Mouse (Mus musculus): ENCODE measurements around the gene Focad. TPM values are rescaled to one million over a fixed set of nuclear protein-coding genes. Genes with fewer than 3 reads are reported as not detected.

The Focad gene
- total and polyA plus RNA-seq, 3 experiments: 9.5 to 15.3 (median 12.7) TPM

DNA sequence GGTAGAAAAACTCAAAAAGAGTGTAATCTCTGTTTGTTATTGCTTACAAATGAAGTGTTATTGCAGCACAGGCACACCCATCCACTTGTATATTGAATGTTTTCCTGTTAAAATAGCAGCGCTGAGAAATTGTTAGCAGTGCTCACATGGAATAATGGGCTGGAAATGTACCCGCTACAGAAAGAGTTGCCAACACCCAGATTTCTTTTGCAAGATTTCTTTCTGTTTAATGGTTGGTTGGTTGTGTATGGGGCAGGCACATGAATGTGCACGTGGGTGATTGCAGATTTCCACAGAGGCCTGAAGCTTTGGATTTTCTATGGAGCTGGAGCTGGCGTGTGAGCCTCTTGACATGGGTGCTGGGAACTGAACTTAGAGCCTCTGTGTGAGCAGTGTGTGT lies 151.1 kb downstream of the Focad start:
- Histone ChIP-seq H3K27ac (no peak overlapping the region), H3K36me3 (ENCODE audit: control insufficient read depth, insufficient read depth, low read length) (no peaks in the 10 kb centered on the region), H3K79me2 (replicated peaks; ENCODE audit: control insufficient read depth, insufficient read depth, low read length) (no peaks in the 10 kb centered on the region), H3K27me3 (ENCODE audit: control insufficient read depth, insufficient read depth, low read length) (no peaks in the 10 kb centered on the region), H3K4me1 (ENCODE audit: control insufficient read depth, insufficient read depth, low read length) (no peaks in the 10 kb centered on the region), H3K9ac (ENCODE audit: low read depth, low read length) (no peak overlapping the region), H3K4me3 (no peak overlapping the region)
- TF ChIP-seq POLR2A (IDR thresholded peaks at IDR 0.05; ENCODE audit: insufficient read depth, low read depth, low read length) (no peak), CTCF (IDR thresholded peaks at IDR 0.05) (no peak), EP300 (IDR thresholded peaks at IDR 0.05; ENCODE audit: insufficient read depth, low read depth, low read length) (no peak)
- no peak for DNase-seq
- 87% methylated on average over 4 of the region's 4 CpGs for WGBS
- intact Hi-C loops (cut with DNase I): no loop called here

DNA sequence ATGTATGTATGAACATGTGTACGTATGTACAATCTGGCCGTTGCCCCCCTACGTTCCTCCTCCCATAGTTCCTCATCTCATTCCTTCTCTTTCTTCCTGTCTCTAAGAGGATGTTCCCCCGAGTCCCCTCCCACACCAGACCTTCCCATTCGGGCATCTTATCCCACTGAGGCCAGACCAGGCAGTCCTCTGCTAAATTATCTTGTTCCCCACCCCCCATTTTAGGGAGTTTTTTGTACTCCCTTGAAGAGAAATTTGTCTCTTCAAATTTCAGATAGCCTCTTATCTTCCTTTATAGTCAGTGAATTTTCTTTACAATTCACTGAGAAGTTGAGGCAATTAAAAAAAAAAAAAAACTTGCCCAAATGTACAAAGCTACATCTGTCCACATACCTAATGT lies 166.9 kb downstream of the Focad start:
- no peaks in the 10 kb centered on the region for H3K36me3 ChIP-seq (ENCODE audit: control insufficient read depth, insufficient read depth, low read length)
- WGBS: 83% methylated on average over 5 of the region's 5 CpGs
- H3K4me1 ChIP-seq (ENCODE audit: control insufficient read depth, insufficient read depth, low read length): peaks cover 1% of the 10 kb centered on the region; the same call in 1 of the 2 replicates
- no peak overlapping the region for H3K27ac ChIP-seq
- H3K4me3 ChIP-seq: no peak overlapping the region
- DNase-seq: no peak
- TF ChIP-seq EP300 (IDR thresholded peaks at IDR 0.05; ENCODE audit: insufficient read depth, low read depth, low read length): no peak
- no peak for TF ChIP-seq POLR2A (IDR thresholded peaks at IDR 0.05; ENCODE audit: insufficient read depth, low read depth, low read length)
- no peak for TF ChIP-seq CTCF (IDR thresholded peaks at IDR 0.05)
- intact Hi-C loops (cut with DNase I): no loop called here
- no peak overlapping the region for H3K9ac ChIP-seq (ENCODE audit: low read depth, low read length)
- no peaks in the 10 kb centered on the region for H3K79me2 ChIP-seq (replicated peaks; ENCODE audit: control insufficient read depth, insufficient read depth, low read length)
- H3K27me3 ChIP-seq (ENCODE audit: control insufficient read depth, insufficient read depth, low read length): no peaks in the 10 kb centered on the region

DNA sequence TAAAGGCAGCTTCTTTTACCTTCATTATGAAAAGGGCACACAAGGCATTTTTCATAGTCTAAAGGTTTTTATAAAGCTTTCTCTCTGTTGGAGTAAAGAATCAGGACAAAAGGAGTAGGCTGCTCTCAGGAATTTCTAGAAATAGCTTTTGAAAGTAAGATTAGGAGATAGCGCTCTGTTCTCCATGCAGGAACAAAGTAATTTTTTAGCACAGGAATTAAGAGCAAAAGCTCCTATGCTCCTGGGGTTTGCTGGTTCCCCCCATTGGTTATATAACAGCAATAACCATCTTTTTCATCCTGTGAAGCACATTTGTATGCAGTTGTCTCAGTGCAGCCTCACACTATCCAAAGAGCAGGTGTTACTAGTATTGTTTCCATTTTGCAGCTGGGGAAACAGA lies 170.1 kb downstream of the Focad start:
- Histone ChIP-seq H3K79me2 (replicated peaks; ENCODE audit: control insufficient read depth, insufficient read depth, low read length) (no peaks in the 10 kb centered on the region), H3K27me3 (ENCODE audit: control insufficient read depth, insufficient read depth, low read length) (no peaks in the 10 kb centered on the region), H3K4me3 (no peak overlapping the region), H3K36me3 (ENCODE audit: control insufficient read depth, insufficient read depth, low read length) (no peaks in the 10 kb centered on the region), H3K27ac (no peak overlapping the region), H3K4me1 (ENCODE audit: control insufficient read depth, insufficient read depth, low read length) (peaks cover 1% of the 10 kb centered on the region; the same call in 1 of the 2 replicates), H3K9ac (ENCODE audit: low read depth, low read length) (no peak overlapping the region)
- no peak for TF ChIP-seq POLR2A (IDR thresholded peaks at IDR 0.05; ENCODE audit: insufficient read depth, low read depth, low read length)
- TF ChIP-seq EP300 (IDR thresholded peaks at IDR 0.05; ENCODE audit: insufficient read depth, low read depth, low read length): no peak
- no peak for TF ChIP-seq CTCF (IDR thresholded peaks at IDR 0.05)
- DNase-seq: no peak
- WGBS: 65% methylated on average over 1 of the region's 1 CpGs
- intact Hi-C loops (cut with DNase I): no loop called here

DNA sequence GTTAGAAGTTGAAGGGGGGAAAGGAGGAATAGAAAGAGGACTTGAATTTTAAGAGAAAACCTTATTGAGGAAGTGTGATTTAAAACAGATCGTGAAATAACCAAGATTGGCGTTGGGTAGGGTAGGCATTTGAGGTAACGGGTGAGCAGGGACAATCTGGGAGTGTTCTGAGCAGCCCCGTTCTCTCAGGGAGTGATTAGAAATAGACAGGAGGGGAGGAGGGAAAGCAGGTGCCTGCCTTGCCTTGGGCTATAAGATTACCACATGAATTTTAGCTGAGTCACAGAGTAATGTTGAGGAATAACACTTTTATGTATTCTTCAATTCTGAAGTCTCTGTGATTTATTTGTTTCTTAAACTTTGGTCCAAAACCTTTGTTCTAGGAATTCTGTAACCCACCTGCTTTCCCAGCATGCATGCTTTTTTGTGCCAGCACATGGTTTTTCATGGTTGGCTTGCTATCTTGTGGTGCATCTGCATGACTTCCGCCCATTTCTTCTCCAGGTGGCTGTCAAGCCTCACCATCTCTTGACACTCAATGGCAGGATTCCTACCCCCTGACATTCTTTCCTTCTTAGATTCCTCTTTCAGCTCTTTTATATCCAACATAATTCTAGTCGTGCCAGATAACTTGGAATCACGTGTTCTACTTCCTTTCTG lies 176.1 kb downstream of the Focad start:
- WGBS: 68% methylated on average over 7 of the region's 7 CpGs
- H3K79me2 ChIP-seq (replicated peaks; ENCODE audit: control insufficient read depth, insufficient read depth, low read length): no peaks in the 10 kb centered on the region
- no peak for DNase-seq
- no peak overlapping the region for H3K4me3 ChIP-seq
- no peaks in the 10 kb centered on the region for H3K36me3 ChIP-seq (ENCODE audit: control insufficient read depth, insufficient read depth, low read length)
- no peak for TF ChIP-seq CTCF (IDR thresholded peaks at IDR 0.05)
- TF ChIP-seq EP300 (IDR thresholded peaks at IDR 0.05; ENCODE audit: insufficient read depth, low read depth, low read length): no peak
- no peak for TF ChIP-seq POLR2A (IDR thresholded peaks at IDR 0.05; ENCODE audit: insufficient read depth, low read depth, low read length)
- H3K4me1 ChIP-seq (ENCODE audit: control insufficient read depth, insufficient read depth, low read length): peaks cover 1% of the 10 kb centered on the region
- H3K9ac ChIP-seq (ENCODE audit: low read depth, low read length): no peak overlapping the region
- no peak overlapping the region for H3K27ac ChIP-seq
- no peaks in the 10 kb centered on the region for H3K27me3 ChIP-seq (ENCODE audit: control insufficient read depth, insufficient read depth, low read length)
- intact Hi-C loops (cut with DNase I): no loop called here

DNA sequence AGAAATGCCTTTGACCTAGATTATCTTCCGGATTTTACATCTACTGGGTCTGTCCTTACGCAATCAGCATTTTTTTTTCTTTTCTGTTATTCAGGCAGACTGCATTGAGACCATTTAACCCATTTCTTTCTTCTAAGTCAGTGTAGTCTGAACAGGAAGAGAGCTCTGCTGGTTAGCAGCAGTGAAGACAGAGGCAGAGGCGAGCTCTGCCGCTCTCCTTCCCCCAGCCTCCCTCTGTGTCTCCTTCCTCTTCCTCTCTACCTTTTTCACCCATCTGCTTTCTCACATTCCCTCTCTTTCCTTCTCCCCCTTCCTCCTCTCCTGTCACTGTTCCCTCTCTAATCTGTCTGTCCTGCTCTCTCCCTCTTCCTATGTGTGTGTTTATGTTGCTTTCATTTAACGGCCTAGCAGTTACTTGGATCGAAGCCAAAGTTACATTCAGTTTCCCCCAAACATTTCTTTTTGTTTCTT lies 181.2 kb downstream of the Focad start:
- TF ChIP-seq CTCF (IDR thresholded peaks at IDR 0.05) (no peak), POLR2A (IDR thresholded peaks at IDR 0.05; ENCODE audit: insufficient read depth, low read depth, low read length) (no peak), EP300 (IDR thresholded peaks at IDR 0.05; ENCODE audit: insufficient read depth, low read depth, low read length) (no peak)
- no peaks in the 10 kb centered on the region for H3K36me3 ChIP-seq (ENCODE audit: control insufficient read depth, insufficient read depth, low read length)
- intact Hi-C loops (cut with DNase I): no loop called here
- no peak for DNase-seq
- WGBS: 36% methylated on average over 6 of the region's 6 CpGs
- H3K9ac ChIP-seq (ENCODE audit: low read depth, low read length): no peak overlapping the region
- H3K79me2 ChIP-seq (replicated peaks; ENCODE audit: control insufficient read depth, insufficient read depth, low read length): no peaks in the 10 kb centered on the region
- no peaks in the 10 kb centered on the region for H3K27me3 ChIP-seq (ENCODE audit: control insufficient read depth, insufficient read depth, low read length)
- no peak overlapping the region for H3K4me3 ChIP-seq
- H3K27ac ChIP-seq: no peak overlapping the region
- H3K4me1 ChIP-seq (ENCODE audit: control insufficient read depth, insufficient read depth, low read length): peaks cover 2% of the 10 kb centered on the region

DNA sequence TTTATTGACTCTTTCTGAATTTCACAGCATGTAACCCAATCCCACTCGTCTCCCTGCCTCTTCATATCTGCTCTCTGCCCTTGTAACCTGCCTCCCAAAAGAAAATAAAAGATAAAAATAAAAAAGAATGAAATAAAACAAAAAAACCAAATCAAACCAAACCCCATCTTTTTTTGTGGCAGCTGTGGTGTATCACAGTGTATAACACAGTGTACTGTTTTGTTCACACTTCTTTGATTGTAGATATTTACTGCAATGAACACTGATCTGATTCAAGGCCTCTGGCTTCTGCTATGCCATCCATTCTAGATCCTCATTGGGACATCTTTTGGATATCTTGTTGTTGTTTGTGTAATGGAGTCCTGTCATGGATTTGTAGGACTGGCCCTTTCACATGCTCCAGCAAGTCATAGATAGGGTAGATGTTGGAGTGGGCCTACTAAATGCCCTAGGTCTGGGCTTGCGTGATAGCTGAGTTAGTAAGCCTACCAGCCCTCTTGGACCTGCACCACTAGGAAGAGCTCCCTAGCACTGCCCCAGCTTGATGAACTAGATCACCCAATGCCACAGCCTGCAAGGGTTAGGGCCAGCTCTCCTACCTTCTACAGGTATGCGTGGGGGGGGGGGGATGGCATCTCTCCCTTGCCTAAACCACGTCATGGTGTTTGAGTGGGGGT lies 181.8 kb downstream of the Focad start:
- Histone ChIP-seq H3K36me3 (ENCODE audit: control insufficient read depth, insufficient read depth, low read length) (no peaks in the 10 kb centered on the region), H3K27ac (no peak overlapping the region), H3K4me1 (ENCODE audit: control insufficient read depth, insufficient read depth, low read length) (peaks cover 2% of the 10 kb centered on the region), H3K9ac (ENCODE audit: low read depth, low read length) (no peak overlapping the region), H3K79me2 (replicated peaks; ENCODE audit: control insufficient read depth, insufficient read depth, low read length) (no peaks in the 10 kb centered on the region), H3K4me3 (no peak overlapping the region), H3K27me3 (ENCODE audit: control insufficient read depth, insufficient read depth, low read length) (no peaks in the 10 kb centered on the region)
- no peak for DNase-seq
- no peak for TF ChIP-seq POLR2A (IDR thresholded peaks at IDR 0.05; ENCODE audit: insufficient read depth, low read depth, low read length)
- TF ChIP-seq CTCF (IDR thresholded peaks at IDR 0.05): no peak
- TF ChIP-seq EP300 (IDR thresholded peaks at IDR 0.05; ENCODE audit: insufficient read depth, low read depth, low read length): no peak
- intact Hi-C loops (cut with DNase I): no loop called here
- WGBS: 82% methylated on average over 4 of the region's 4 CpGs
